Mouse (Mus musculus) retina, postnatal 1 day (tissue): ENCODE results near the gene Klf13.

ENCODE experiments used
- DNase-seq: peaks from one replicate; pipeline ENCODE4 v3.0.0-alpha.2; 2012

Gene Klf13

DNA sequence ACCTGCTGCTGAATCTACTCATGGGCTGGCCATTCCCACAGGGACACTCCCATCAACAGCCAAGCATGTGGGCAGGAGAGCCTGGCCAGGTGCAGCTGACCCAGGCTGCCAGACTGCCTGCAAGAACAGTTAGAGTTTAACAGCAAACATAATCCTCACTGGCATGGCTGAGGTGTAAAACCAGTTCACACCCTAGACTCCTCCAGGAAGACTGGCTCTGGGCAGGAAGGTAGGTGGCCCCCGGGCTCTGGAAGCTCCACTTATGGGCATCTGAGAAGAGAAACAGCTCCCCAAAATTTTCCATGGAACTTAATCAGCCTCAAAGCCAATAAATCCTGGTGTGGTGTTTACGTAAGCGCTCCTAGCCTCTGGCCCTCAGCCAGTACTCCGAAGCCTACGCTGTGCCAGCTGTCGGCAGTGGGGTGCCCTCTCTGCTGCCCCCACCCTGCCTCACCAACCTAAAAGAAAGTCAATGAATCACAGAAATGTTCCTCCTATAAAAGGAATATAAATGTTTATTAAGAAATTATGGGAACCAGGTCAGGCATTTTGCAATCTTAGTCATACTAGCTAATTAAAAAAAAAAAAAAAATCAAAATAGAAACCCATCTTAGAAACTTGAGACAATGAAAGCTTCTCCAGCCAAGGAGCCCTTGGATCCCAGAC, 13.8 kb downstream of the Klf13 start:
- DNase-seq = peak; percentile 56

DNA sequence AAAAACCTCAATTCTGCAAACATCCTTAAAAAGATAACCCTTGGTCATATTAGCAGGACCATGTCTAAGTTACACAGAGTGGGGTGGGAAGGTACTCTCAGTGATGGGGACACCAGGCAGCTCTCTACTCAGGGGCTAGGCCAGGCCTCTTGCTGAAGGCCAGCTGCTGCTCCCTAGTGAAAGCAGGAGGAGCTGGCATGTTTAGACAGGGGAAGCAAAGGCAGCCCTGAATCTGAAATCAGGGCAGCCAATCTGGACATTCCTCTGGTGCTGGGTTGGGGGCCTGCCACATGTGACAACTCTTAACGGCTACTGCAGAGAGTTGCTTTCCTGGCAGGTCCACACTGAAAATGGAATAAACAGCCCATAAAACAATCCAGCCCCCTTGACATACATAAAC, 14.6 kb downstream of the Klf13 start:
- DNase-seq = no peak

DNA sequence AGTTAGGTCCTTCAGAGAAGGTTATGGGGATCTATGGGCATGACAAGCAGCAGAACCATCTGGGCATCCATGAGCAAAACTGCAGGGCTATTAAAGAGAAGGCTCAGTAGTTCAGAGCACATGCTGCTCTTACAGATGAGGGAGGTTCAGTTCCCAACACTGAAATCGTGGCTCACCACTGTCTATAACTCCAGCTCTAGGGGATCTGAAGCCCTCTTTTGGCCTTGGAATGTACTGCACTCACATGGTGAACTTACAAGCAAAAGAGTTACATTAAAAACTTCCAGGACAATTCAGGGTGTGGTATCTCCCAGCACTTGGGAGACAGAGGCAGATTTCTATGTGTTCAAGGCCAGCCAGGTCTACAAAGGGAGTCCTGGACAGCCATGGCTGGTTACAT, 15.7 kb downstream of the Klf13 start:
- DNase-seq = no peak

DNA sequence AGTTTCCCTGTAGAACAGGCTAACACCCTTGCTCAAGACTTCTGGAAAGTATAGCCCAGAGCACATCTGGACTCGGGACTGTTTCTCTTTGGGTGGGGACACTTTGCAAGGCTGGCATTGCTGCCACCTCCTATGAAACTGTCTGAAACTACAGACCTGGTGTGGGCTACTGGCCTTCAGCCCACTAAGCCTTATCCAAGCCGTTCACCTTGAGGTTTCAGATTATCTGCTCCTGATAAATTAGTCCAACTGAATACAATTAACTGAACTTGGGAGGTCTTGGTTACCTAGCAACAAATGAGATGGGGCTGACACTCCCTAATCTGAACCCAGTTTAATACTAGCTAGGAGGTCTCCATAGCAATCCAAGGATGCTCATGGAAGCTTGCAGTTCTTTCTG, 16.1 kb downstream of the Klf13 start:
- peak; percentile 69 for DNase-seq

DNA sequence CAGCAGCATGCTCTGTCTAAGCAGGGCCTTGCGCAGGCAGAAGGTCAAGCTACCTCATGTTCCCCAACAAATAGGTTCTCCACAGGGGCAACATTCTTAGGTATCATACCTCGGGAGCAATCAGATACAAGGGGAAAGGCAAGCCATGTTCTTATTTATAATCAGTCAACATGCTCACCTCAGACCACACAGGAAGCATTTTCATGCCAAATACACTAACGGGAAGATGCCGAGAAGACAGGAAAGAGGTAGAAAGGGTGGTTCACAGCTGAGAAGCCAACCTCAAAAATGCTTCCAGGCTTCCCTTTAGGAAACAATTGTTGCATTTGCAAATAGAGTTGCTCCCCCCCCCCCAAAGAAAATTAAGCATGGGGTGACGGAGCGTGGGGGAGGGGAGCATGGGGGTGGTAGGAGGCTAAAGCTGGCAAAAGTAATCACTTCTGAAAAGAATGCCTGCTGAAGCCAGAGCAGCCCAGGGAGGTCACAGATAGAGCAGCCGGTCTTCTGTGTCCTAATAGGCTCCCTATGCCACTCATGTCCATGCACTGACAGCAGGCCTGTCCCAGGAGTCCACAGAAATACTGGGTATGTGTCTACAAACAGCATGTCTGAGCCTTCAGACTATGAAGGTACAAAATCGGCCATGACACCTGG, 16.7 kb downstream of the Klf13 start:
- DNase-seq = no peak

DNA sequence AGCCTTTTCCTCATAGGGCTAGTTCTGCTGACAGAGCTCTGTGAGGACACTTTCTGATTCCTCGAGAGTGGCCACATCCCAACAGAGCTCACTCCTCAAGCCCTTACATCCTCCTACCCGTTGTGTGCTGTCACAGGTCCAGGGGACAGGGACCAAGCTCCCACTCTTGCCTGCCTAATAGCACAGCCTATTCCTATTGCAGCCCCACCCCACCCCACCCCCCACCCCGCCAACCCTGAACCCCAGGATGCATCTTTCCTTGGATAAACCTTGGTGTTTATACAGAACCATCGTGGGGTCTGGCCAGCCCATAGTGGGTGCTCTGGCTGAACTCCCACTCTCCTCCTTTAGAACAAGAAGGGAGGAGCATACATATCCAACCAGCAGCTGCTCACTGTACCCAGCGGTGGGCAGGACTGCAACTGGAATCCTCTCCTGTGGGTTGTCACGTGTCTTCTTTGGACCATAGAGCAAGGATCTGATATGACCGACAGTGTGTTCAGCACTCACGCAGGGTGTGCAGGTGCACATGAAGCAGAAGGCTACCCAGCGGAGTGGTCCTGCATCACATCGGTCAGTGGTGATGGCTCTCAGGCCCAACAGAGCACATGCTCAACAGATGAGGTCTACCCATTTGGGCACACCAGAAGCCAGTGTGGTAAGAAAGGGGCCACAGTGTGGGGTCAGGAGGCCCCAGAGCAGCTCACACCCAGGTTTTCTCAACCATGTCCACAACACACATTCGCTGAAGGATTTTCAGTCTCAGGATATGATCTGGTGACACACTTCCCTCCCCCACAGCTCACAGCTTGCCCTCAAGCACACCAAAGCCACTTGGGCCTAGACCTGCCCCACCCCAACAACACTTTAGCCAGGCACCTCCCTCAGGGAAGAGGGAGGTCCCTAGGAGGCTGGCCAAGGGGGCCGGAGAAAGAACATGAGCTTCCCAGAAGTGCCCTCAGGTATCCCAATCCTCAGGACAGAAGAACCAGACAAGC, 19.6 kb downstream of the Klf13 start:
- no peak for DNase-seq

DNA sequence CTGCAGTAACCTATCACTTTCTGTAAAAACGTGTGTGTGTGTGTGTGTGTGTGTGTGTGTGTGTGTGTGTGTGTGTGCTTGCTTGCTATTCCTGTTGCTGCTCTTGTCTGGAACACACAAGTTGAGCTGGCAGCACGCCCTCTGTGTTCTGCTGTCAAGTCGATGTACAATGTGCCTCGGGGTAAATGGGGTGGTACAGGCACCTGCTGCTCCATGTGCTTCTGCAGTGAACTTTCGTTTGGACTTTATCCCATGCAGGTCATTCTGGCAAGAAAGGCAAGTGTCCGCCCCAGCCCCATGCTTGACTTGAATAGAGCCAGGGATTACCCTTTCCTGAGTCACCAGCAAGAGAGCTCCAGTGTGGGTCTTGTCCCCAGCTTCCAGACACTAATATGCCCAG, 21.0 kb downstream of the Klf13 start:
- no peak for DNase-seq

DNA sequence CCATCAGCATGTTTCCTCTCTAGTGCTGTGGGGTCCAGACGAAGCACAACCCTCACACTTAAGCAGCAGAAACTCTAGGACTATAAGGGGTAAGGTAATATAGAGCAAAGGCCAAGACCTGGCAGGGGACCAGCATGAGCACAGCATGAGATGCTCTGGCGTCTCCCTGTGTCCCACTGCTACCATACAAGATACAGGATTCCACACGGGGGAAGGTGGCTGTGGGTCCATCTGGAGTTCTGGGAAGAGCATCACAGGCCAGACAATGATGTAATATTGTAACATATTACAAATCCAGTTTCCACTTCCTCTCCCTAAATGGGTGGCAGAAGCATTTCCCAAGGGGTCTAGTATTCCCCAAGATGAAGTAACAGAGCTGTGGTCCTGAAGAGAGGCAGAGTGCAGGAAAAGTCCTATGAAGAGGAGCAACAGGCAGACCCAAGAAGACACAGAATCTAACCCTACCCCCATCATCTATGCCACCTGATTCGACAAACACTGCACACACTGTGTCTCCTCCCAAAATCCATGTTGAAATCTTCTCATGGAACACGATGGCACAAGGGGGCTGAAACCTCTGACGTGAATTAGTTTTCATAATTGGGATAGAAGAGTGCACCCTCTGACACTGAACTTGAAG, 22.3 kb downstream of the Klf13 start, which contains the start of gene E030018B13Rik:
Gene E030018B13Rik (plus strand): TSS at position 590 of the 640 bp plus-strand sequence.
- no peak for DNase-seq

DNA sequence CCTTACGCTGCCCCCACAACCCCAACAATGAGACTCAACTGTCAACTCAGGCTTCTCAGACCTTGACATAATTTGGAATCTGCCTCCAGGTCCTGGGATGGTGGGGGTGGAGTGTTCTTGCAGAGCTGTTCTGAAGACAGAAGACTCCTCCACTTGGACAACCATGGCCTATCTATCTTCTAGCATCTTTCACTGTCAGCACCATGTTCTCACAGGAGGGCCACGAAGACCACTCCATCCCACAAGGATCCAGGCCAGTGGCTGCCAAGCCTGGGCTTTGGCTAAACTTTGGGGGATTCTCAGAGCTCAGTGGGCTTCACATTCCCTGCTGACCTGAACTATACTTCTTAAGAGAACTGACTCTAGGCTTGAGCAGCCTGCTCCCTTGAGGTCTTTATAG, 23.8 kb downstream of the Klf13 start:
- no peak for DNase-seq

DNA sequence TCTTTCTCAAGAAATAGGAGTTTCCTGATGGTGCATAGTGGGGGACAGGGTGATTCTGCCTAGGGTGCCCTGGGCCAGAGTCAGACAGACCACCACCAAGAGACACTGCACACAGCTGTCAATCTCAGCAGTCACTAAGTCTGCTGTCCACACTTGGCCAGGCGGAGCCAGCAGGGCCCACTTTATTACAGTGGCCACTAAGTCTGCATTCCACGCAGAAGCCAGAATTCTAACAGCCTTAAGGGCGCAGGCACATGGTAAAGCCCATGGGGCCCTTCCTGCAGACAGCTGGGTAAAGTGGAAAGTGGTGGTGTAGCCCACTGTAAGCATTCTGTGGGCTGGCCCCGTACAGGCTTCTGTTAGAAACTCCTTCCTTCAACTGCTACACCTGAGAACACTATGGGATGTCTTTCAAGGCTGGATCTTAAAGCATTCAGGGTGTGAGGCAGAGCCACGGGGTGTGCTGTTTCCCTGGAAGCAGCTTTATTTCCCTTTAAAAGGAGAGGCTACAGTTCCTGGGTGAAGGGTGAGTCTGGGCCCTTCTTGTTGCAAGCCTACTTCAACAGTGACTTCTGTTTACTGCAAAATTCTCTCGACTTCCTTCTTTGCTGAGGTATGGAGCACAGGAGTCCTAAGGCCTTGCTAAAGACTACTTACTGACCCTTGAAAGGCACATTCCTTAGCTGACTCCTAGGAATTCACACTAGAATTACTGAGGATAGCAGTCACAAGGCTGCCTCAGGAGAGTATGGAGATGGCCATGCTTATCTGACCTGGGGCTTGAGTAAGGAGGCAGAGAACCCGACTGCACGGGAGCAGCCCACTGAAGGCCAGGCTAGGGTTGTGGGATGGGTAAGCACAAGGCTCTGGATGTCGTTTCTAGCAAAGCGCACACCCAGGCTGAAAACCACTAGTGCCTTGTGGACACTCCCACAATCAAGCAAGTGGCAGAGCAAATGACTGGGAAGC, 24.7 kb downstream of the Klf13 start:
- DNase-seq = no peak

DNA sequence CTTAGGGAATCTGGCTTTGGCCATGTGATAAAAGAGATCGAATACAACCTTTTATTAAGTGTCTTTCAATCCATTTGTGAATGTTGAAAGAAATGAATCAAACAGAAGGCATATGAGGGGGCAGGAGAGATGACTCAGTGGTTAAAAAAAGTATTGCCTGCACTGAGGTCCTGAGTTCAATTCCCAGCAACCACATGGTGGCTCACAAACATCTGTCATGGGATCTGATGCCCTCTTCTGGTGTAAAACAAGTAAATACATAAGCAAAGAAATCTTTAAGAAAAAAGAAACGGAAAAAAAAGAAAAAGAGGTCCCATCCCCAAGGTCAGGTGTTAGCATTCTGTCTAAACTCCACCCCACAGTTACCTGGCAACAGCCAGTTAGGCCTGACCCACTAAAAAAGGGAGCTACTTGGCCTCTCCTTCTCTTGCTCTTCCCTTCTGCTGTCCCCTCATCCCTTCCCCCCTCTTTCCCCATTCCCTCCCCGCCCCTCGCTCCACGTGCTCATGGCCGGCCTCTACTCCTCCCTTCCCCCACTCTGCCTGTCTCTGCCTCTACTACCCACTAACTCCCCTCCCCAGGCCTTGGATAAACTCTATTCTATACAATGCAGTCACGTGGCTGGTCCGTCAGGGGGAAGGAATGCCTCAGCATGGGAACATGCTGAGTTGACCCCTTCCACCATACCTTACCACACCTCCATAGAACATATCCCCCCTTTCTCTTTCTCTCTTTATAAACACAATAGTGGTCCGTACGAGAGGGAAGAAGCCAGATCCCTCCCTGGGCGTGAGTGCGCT, 25.6 kb downstream of the Klf13 start:
- peak; percentile 47 for DNase-seq

DNA sequence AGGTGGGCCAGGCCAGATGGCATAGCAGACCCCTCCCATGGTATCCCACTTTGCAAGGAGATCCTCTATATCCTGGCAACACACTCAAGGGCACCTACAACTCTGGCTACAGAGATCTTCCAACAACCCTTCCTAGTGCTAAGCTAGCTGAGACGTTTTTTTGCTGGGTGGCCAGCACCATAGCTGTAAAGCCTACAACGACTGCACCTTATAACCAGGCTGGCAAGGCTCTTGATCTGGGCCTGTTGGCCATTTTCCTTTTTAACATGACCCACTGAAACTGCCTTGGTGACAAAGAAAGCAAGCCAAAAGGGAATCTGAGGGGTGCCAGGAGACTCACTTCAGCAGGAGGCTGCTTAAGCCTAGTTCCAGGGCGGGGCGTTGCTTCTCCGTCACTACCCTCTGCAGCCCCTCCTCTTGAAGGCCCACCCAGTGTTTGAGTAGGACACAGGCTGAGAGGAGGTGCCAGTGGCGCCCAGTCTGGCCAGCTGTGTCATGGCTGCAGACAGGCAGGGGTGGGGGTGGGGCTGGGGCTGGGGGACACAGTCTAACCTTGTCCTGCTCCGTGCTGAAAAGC, 26.4 kb downstream of the Klf13 start:
- DNase-seq = peak; percentile 63

DNA sequence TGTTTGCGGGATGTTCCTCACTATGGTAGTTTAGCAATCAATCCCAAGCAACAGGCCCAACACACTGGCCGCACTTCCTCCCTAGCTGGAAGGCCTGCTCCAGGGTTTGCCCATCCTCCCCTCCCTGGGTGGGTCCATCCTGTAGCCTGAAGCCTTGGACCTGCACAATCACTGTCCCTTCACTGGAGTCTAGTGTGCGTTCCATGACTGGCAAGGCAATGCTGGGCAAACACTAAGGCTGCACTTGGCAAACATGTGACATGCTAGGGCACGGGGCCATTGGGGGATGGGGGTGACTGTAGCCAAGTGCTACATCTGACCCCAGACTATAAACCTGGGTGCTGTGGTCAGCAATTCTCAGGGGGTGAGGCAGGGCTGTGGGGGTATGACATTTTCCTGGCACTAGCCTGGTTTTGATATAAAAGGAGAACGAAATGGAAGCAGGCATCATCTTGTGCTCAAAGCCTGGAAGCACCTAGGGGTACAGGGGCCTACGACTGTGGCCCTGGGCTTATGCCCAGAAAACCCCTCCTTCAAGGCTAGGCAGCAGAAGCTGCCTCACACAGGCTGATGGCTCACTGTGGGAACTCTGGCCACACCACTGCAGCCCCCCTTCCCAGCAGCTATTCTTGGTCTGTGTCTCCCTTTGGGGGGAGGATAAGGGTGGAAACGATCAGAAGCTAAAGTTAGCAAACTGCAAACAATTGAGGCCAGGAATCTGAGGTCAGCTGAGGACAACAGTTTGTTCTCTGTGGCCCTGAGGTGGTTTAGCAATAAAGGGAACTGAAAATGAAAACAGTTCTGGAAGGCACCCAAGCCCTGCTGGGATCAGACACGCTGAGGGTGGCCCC, 27.1 kb downstream of the Klf13 start:
- no peak for DNase-seq

DNA sequence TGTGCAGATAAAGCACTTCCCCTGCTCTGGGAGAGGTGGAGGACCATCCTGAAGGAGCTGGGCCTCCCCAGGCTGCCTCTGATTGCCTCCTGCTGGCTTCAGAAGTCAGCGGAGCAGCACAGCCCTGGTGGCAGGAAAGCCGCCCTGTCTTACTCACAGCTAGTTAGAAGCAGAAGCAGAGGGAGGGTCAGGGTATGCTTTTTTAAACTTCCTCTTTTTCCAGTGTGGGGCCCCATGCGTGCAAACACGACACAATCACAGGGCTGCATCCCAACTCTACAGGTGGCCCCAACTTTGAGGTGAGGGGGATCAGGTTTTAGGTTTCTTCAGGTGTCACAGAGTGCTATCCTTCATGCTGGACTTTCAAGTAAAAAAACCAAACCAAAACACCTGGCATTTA, 27.8 kb downstream of the Klf13 start:
- DNase-seq = no peak

DNA sequence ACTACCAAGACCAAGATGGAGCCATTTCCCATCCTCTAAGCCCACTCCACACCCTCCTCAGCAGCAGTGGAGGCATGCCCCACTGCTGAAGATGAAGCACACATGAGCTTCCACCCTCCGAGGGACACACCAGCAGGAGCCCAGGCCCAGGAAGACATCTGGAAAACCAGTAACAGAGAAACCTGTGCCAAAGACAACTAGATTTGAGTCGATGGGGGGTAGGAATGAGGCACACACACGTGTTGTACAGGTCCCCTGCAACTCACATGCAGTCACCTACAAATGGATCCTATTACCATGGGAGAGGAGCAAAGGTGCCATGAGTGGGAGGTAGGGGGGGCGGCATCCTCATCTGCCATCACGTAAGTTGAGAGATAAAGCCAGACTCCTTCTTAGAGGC, 28.5 kb downstream of the Klf13 start:
- no peak for DNase-seq

DNA sequence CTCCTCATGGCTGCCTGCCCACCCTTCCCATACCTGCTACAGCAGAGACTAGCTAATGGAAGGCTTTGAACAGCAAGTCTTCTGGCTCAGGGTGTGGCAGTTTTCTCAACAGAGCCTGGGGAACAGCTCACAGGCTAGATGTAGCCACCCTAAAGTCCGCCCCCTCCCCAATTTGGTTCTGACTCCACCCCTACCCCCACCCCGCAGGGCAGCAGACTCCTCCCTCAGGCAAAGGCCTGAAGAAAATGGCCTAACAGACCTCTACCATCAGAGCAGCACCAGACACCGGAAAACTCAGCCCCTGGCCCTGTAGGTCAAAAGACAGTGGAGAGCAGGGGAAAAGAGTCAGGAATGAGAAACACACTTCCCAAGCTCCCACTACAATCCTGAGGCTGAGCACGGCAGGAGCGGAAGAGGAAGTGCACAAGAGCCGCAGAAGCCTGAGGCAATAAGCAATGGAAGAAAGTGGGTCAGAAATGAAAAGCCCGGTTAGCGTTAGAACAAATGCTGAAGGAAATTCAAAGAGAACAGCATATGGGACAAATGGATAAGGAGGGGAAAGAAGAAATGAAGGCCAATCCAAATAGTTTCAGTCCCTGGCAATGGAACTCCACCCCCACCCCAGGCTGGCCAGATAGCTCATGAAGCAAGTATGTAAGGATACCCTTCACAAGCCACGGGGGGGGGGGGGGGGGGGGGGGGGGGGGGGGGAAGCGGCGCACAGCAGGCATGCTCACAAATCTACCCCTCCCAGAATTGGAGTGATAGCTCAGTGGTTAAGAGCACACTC, 30.0 kb downstream of the Klf13 start:
- DNase-seq = peak; percentile 72

DNA sequence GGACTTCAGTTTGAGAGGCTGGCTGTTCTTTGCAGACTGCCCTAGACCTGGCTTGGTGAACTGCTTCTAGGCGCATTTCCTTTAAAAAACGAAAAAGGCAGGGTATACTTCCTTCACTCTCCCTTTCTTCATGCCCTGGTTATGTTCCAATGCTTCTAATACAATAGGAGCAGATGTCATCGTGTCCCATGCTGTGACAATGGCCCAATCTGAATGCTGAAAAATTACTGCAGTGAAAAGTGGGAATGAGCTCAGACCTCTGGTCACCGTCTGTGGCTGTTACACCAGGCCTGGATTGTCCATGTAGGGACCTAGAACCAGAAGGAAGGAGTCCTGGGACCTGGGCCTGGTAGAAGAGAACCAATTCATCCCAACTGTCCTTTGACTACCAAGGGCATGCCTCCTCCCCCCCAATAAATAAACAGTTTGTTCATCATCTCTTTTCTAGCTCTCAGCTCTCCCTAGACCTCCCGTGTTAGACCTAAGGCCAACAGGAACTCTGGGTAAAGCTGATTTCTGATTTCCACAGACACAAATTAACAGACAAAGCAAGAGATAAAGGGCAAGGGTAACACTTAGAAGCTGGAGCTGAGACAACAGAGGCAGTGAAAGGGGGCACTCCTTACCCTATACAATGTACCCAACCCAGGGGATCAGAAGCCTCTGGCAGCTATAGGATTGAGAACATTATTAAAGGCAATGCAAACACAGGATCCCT, 30.8 kb downstream of the Klf13 start:
- DNase-seq = no peak

DNA sequence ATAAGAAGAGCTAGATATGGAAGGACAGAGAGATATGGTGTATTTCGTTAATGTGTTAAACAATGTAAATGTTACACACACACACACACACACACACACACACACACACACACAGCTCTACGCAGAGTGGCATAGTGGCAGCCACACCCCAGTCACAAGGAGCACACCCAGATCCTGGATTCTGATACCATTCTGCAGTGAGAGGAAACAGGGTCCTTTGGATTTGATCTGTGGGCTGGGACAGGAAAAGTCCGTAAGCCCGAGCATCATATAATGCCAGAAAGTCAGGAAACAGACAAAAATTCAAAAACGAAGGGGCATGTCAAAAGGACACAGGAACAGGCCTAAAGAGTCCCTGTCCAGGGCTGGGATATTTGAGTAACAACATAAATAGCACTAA, 33.1 kb downstream of the Klf13 start:
- DNase-seq = no peak
